Mouse (Mus musculus): ENCODE measurements around the gene Fut2. TPM values are rescaled to one million over a fixed set of nuclear protein-coding genes. Genes with fewer than 3 reads are reported as not detected.

Gene Fut2
- polyA plus RNA-seq, 1 experiment from 2014 or later = 35.1 TPM

DNA sequence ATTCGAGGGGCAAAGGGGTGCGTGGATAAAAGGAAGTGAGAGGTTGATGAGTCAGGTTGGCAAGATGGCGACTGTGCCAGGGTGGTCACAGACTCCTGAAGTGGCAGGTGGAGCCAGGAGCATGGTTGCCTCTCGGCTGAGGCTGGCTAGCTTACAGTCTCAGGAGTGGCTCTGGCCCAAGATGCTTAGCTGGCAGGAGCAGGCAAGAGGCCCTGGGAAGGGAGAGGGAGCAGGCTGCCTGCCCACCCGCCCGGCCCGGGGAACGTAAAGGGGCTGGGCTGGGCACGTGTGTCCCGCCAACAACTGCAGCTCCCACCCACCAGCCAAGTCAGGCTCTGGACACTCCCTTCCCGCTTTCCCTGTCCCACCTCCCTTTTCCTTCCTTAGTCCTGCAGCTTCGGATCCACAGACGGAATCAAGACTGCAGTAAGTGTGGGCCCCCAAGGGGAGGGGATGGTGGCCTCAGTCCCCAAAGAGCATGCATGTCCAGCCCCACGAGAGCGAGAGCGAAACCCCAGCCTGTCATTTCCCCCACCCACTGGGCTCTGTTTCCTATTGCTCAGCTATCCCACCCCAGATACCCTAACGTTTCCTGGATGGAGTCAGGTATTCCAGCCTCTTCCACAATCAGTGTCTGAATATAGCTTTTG lies 24.7 kb downstream of the Fut2 start:
- TF ChIP-seq EP300 (optimal IDR thresholded peaks at IDR 0.05) = no peak
- no peak for TF ChIP-seq CTCF (IDR thresholded peaks at IDR 0.05; ENCODE audit: low read depth)
- no peaks in the 10 kb centered on the region for H3K27me3 ChIP-seq (ENCODE audit: control insufficient read depth, insufficient read depth, low read length)
- H3K4me1 ChIP-seq (replicated peaks; ENCODE audit: control insufficient read depth, insufficient read depth) = peaks cover 21% of the 10 kb centered on the region
- H3K27ac ChIP-seq (replicated peaks) = peak overlapping the region; percentile 70
- DNase-seq (ENCODE audit: low spot score) (peak; percentile 68), ATAC-seq (ENCODE audit: low FRiP score, low TSS enrichment) (peak; percentile 8; the same call in 1 of the 2 replicates)
- peak overlapping the region; percentile 71 for H3K4me2 ChIP-seq (replicated peaks; ENCODE audit: low read depth)
- 0 out of 2 replicates have a peak, but pooled peaks cover 2% of the 10 kb centered on the region for H3K36me3 ChIP-seq (ENCODE audit: control insufficient read depth, insufficient read depth, low read length)
- H3K9ac ChIP-seq (ENCODE audit: low read length) = peak overlapping the region; percentile 61
- peak overlapping the region; percentile 37 for H3K4me3 ChIP-seq (ENCODE audit: low read depth, low read length)
- no peaks in the 10 kb centered on the region for H3K9me3 ChIP-seq (ENCODE audit: control insufficient read depth, low read length)
- whole genome bisulfite sequencing = 25% methylated on average over 16 of the region's 17 CpGs

DNA sequence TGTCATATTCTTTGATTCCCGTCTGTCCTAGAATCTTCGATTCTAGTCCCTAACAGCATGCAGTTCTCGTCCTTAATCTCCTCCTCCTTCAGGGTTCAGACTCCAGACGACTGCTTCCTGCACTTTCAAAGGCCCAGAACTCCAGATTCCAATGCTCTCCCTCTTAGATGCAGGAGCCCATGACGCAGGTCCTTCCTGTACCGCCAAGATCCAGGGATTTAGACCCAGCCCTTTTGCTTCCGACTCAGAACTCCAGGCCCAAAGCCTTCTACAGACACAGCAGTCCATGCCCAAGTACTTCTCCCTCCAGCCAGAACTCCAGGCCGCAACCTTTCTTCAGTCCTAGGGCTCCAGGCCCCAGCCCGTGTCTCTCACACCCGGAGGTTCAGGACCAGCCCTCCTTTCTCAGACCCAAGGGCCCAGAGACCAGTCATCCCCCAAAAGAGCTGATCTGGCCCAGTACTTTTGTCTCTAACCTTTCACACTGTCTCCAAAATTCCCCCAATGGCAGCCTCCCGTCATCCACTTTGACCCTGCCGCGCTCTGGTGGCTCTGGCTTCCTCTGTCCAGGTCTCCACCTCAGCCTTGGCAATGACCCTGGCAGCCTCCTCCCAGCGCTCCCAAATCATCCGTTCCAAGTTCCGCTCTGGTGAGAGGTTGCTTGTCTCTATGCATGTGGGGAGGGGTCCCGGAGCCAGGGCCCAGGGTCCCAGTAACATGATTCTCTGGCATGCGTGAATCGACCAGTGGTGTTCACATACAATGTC lies 25.8 kb downstream of the Fut2 start:
- H3K27ac ChIP-seq (replicated peaks) = 0 out of 2 replicates have a peak overlapping the region, but pooled peaks have one; percentile 13
- peaks cover 21% of the 10 kb centered on the region for H3K4me1 ChIP-seq (replicated peaks; ENCODE audit: control insufficient read depth, insufficient read depth)

DNA sequence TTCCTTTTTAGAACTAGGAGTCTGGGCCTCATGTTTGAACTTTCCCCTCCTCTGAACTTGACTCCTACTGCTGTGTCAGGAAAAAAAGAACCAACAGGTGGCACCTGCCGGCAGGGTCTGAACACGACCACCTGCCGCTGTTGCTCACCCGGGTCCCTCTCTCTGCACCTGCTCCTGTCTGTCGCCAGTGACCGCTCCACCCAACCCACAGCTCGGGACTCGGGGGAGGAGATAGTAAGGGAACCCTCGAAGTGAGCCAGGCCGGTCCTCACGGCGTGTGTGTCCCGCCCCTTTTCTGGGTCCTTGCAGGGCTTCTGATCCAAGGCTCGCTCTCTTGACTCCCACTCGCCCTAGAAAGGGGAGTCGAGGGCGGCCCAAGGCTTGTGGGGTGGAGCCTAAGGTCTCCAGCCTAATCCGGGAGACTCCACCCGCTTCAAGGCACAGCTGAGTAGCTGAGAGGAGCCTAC lies 26.6 kb downstream of the Fut2 start, which contains the start of gene Mamstr:
Mamstr (plus strand) TSS at position 417 of the 467 bp plus-strand sequence.
- H3K4me2 ChIP-seq (replicated peaks; ENCODE audit: low read depth) = no peak within 1 kb of the TSS

More for the DNA sequence above, 25.8 kb downstream of the Fut2 start:
- no peaks in the 10 kb centered on the region for H3K9me3 ChIP-seq (ENCODE audit: control insufficient read depth, low read length)
- H3K27me3 ChIP-seq (ENCODE audit: control insufficient read depth, insufficient read depth, low read length) = no peaks in the 10 kb centered on the region
- no peak for DNase-seq (ENCODE audit: low spot score)
- no peak overlapping the region for H3K4me3 ChIP-seq (ENCODE audit: low read depth, low read length)
- H3K4me2 ChIP-seq (replicated peaks; ENCODE audit: low read depth) = no peak overlapping the region
- 0 out of 2 replicates have a peak, but pooled peaks cover 2% of the 10 kb centered on the region for H3K36me3 ChIP-seq (ENCODE audit: control insufficient read depth, insufficient read depth, low read length)
- no peak for ATAC-seq (ENCODE audit: low FRiP score, low TSS enrichment)
- 79% methylated on average over 19 of the region's 19 CpGs for WGBS
- no peak overlapping the region for H3K9ac ChIP-seq (ENCODE audit: low read length)
- no peak for TF ChIP-seq EP300 (optimal IDR thresholded peaks at IDR 0.05)
- TF ChIP-seq CTCF (IDR thresholded peaks at IDR 0.05; ENCODE audit: low read depth) = no peak

DNA sequence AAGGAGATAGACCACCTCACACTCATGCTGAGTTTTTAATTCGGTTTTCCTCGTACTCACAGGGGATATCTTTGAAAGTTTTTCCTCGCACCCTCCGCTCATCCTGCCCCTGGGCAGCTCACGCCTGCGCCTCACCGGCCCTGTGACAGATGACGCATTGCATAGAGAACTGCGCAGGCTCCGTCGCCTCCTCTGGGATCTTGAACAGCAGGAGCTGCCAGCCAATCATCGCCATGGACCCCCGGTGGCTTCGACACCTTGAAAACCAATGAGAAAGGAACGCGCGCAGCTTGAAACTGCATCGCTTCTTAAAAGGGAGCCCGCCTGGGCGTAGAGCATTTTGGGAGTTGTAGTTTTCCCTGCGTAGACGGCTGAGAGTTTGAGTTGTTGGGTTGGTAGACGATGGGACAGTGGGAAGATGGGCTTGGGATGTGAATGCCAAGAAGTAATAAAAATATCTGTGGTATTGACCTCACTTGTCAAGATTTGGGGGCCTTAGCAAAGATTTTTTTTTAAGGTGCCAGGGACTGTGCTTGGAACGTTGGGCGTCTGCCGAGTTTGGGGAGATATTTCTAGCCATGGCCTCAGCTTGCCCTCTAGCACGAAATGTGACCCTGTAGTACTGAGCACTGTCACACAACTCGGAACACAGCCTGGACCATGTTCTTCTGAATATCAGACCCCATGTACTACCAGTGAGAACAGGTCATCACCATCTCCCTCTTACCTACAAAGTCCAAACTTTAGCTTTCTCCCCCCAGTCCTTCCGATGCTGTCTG lies 27.4 kb downstream of the Fut2 start:
- ATAC-seq (ENCODE audit: low FRiP score, low TSS enrichment) (peak; percentile 87), DNase-seq (ENCODE audit: low spot score) (peak; percentile 95)
- TF ChIP-seq EP300 (optimal IDR thresholded peaks at IDR 0.05) = no peak
- Histone ChIP-seq H3K4me3 (ENCODE audit: low read depth, low read length) (no peak overlapping the region), H3K9me3 (ENCODE audit: control insufficient read depth, low read length) (no peaks in the 10 kb centered on the region), H3K4me2 (replicated peaks; ENCODE audit: low read depth) (peak overlapping the region; percentile 47), H3K27ac (replicated peaks) (no peak overlapping the region), H3K9ac (ENCODE audit: low read length) (0 out of 2 replicates have a peak overlapping the region, but pooled peaks have one; percentile 27), H3K4me1 (replicated peaks; ENCODE audit: control insufficient read depth, insufficient read depth) (peaks cover 21% of the 10 kb centered on the region), H3K36me3 (ENCODE audit: control insufficient read depth, insufficient read depth, low read length) (0 out of 2 replicates have a peak, but pooled peaks cover 2% of the 10 kb centered on the region), H3K27me3 (ENCODE audit: control insufficient read depth, insufficient read depth, low read length) (no peaks in the 10 kb centered on the region)
- 21% methylated on average over 29 of the region's 29 CpGs for WGBS

More for the DNA sequence above, 26.6 kb downstream of the Fut2 start, which contains the start of gene Mamstr:
- Histone ChIP-seq H3K36me3 (ENCODE audit: control insufficient read depth, insufficient read depth, low read length) (0 out of 2 replicates have a peak, but pooled peaks cover 2% of the 10 kb centered on the region), H3K27me3 (ENCODE audit: control insufficient read depth, insufficient read depth, low read length) (no peaks in the 10 kb centered on the region), H3K27ac (replicated peaks) (peak within 1 kb of the TSS; percentile 70; the same call in 1 of the 2 replicates), H3K9ac (ENCODE audit: low read length) (peak within 1 kb of the TSS; percentile 8; the same call in 1 of the 2 replicates), H3K9me3 (ENCODE audit: control insufficient read depth, low read length) (no peaks in the 10 kb centered on the region), H3K4me3 (ENCODE audit: low read depth, low read length) (no peak within 1 kb of the TSS), H3K4me1 (replicated peaks; ENCODE audit: control insufficient read depth, insufficient read depth) (peaks cover 21% of the 10 kb centered on the region)
- ATAC-seq (ENCODE audit: low FRiP score, low TSS enrichment) = no peak
- DNase-seq (ENCODE audit: low spot score) = no peak
- TF ChIP-seq CTCF (IDR thresholded peaks at IDR 0.05; ENCODE audit: low read depth) (no peak), EP300 (optimal IDR thresholded peaks at IDR 0.05) (no peak)
- WGBS = 45% methylated on average over 19 of the region's 19 CpGs

DNA sequence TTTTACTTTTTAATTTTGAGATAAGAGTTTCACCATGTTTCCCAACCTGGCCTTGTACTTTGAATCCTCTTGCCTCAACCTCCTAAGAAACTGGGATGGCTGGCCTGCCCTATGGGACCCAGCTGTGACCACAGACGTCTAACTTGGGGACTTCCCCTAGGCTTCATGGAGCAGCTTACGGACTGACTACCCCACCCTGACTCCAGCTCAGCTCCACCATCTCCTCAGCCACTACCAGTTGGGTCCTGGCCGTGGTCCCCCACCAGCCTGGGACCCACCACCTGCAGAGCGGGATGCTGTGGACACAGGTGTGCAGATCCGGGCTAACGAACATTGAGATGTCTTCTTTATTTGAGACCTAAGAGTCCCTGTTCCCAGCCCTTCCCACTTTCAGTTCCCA lies 28.5 kb downstream of the Fut2 start:
- ATAC-seq (ENCODE audit: low FRiP score, low TSS enrichment) (no peak), DNase-seq (ENCODE audit: low spot score) (no peak)
- TF ChIP-seq EP300 (optimal IDR thresholded peaks at IDR 0.05) (no peak), CTCF (IDR thresholded peaks at IDR 0.05; ENCODE audit: low read depth) (no peak)
- H3K4me2 ChIP-seq (replicated peaks; ENCODE audit: low read depth) = peak overlapping the region; percentile 47; the same call in 1 of the 2 replicates
- 0 out of 2 replicates have a peak, but pooled peaks cover 2% of the 10 kb centered on the region for H3K36me3 ChIP-seq (ENCODE audit: control insufficient read depth, insufficient read depth, low read length)
- 91% methylated on average over 6 of the region's 6 CpGs for WGBS
- H3K9me3 ChIP-seq (ENCODE audit: control insufficient read depth, low read length) = no peaks in the 10 kb centered on the region
- H3K27me3 ChIP-seq (ENCODE audit: control insufficient read depth, insufficient read depth, low read length) = no peaks in the 10 kb centered on the region
- H3K4me3 ChIP-seq (ENCODE audit: low read depth, low read length) = no peak overlapping the region
- H3K4me1 ChIP-seq (replicated peaks; ENCODE audit: control insufficient read depth, insufficient read depth) = peaks cover 16% of the 10 kb centered on the region
- no peak overlapping the region for H3K9ac ChIP-seq (ENCODE audit: low read length)
- no peak overlapping the region for H3K27ac ChIP-seq (replicated peaks)

Measured in stomach, postnatal 0 days (tissue).